Mouse (Mus musculus) liver, postnatal 0 days (tissue): ENCODE results near the gene Cth. TPM values are rescaled to one million over a fixed set of nuclear protein-coding genes. Genes with fewer than 3 reads are reported as not detected.

Experiments
- ATAC-seq: fragments of 200-750 bp; cut with Nextera tagmentation; 2 replicates; pipeline ENCODE4 v1.8.0; 2017; ENCODE audit warnings: mild to moderate bottlenecking, moderate library complexity
- DNase-seq: peaks from one replicate; pipeline ENCODE4 v3.0.0-alpha.2; 2016
- H3K27ac ChIP-seq: fragments of 300-500 bp; sonication (generic); 2 replicates; pipeline ENCODE4 v1.5.1; 2014; ENCODE audit warnings: antibody characterized with exemption, moderate library complexity, mild to moderate bottlenecking, low read depth
- H3K27me3 ChIP-seq: fragments of 300-500 bp; sonication (generic); 2 replicates; pipeline ENCODE4 v1.6.1; 2014; ENCODE audit warnings: low read length, control low read depth, mixed read lengths; ENCODE audit not compliant: insufficient read depth
- H3K36me3 ChIP-seq: fragments of 300-500 bp; sonication (generic); replicated peaks from 2 replicates; pipeline ENCODE4 v1.6.1; 2014; ENCODE audit warnings: mild to moderate bottlenecking, control low read depth, low read length, moderate library complexity, mixed read lengths; ENCODE audit not compliant: insufficient read depth
- H3K4me1 ChIP-seq: fragments of 300-500 bp; sonication (generic); 2 replicates; pipeline ENCODE4 v1.6.1; 2014; ENCODE audit warnings: antibody characterized with exemption, mild to moderate bottlenecking, control low read depth; ENCODE audit not compliant: insufficient read depth
- H3K4me2 ChIP-seq: fragments of 300-500 bp; sonication (generic); 2 replicates; pipeline ENCODE4 v1.6.1; 2014; ENCODE audit warnings: low read depth, mild to moderate bottlenecking, low read length, moderate library complexity, mixed read lengths
- H3K4me3 ChIP-seq: fragments of 300-500 bp; sonication (generic); 2 replicates; pipeline ENCODE4 v1.5.1; 2014; ENCODE audit warnings: low read depth, low read length
- H3K9ac ChIP-seq: fragments of 300-500 bp; sonication (generic); replicated peaks from 2 replicates; pipeline ENCODE4 v1.6.1; 2014; ENCODE audit warnings: mild to moderate bottlenecking, moderate library complexity
- H3K9me3 ChIP-seq: fragments of 300-500 bp; sonication (generic); 2 replicates; pipeline ENCODE4 v1.6.1; 2016; ENCODE audit warnings: mild to moderate bottlenecking, control low read depth, low read length, mixed read lengths
- CTCF ChIP-seq: sonication (generic); IDR thresholded peaks from 2 replicates; pipeline ENCODE4 v1.5.1; 2016; ENCODE audit warnings: antibody characterized with exemption, low read depth
- EP300 ChIP-seq: IDR thresholded peaks from 2 replicates; pipeline ENCODE4 v1.6.1; 2016; ENCODE audit warnings: antibody characterized with exemption, low read depth, mild to moderate bottlenecking
- WGBS: fragments of 180-500 bp; shearing (Covaris S2); extraction: QIAGEN DNeasy Blood & Tissue Kit; methylation state at CpG from one replicate; pipeline ENCODE4 v1.1.7; 2014; ENCODE audit not compliant: insufficient replicate concordance; 5-methylcytosine and 5-hydroxymethylcytosine counted together
- polyA plus RNA-seq: library from polyadenylated mRNA; unstranded; fragments of >200 nt; fragmentation: Nextera tagmentation; extraction: Ambion mirVana; gene quantifications from 2 replicates; pipeline ENCODE4 v1.2.1, GENCODE M21; 2015

Cth gene
- polyA plus RNA-seq, 1 experiment from 2014 or later, result 190 TPM

DNA sequence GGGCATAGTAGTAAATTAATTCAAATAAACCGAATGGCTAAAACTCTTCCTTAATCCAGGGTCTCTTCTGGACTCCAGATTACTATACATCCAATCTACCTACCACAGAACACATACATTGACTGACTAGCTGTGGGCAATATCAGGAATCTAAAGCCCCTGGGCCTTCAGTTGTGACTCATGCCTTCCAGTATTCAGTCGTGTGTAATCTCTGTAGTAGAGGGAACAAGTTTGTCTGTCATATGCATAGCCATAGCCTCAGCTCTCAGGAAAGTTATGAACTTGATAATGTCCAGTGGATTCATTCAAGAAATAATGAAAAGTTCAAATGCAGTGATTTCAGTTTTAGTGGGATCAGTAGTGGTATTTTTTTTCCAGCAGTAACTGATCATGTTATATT is 59.0 kb downstream of the Cth start:
- no peak overlapping the region for H3K27ac ChIP-seq
- H3K9ac ChIP-seq, result no peak overlapping the region
- TF ChIP-seq CTCF, result no peak
- no peak for TF ChIP-seq EP300
- H3K36me3 ChIP-seq, result no peaks in the 10 kb centered on the region
- H3K27me3 ChIP-seq, result no peaks in the 10 kb centered on the region
- ATAC-seq, result no peak
- no peaks in the 10 kb centered on the region for H3K9me3 ChIP-seq
- no peaks in the 10 kb centered on the region for H3K4me1 ChIP-seq
- WGBS, result 67% methylated on average over 2 of the region's 2 CpGs
- no peak overlapping the region for H3K4me2 ChIP-seq
- no peak overlapping the region for H3K4me3 ChIP-seq
- no peak for DNase-seq

DNA sequence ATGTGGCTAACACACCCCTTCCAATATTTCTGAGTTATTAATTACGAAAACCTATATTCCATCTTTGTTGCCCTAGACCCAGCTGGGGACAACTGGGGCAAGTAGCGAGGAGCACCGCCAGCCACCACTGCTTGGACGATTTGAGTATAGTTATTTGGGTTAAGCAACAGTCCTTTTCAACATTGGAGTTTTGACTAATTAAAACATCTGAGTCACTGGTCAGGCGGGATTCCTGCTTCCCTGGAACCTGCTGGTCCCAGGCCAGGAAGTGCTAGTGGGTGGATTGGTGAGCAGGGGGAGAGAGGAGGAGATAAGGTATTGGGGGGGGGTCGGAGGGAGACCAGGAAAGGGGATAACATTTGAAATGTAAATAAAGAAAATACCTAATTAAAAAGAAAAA is 59.4 kb downstream of the Cth start:
- DNase-seq (no peak), ATAC-seq (no peak)
- H3K4me1 ChIP-seq, result no peaks in the 10 kb centered on the region
- TF ChIP-seq EP300, result no peak
- TF ChIP-seq CTCF, result no peak
- no peak overlapping the region for H3K27ac ChIP-seq
- H3K36me3 ChIP-seq, result no peaks in the 10 kb centered on the region
- H3K9me3 ChIP-seq, result no peaks in the 10 kb centered on the region
- H3K27me3 ChIP-seq, result no peaks in the 10 kb centered on the region
- H3K4me3 ChIP-seq, result no peak overlapping the region
- H3K4me2 ChIP-seq, result no peak overlapping the region
- WGBS, result 70% methylated on average over 6 of the region's 6 CpGs
- no peak overlapping the region for H3K9ac ChIP-seq

DNA sequence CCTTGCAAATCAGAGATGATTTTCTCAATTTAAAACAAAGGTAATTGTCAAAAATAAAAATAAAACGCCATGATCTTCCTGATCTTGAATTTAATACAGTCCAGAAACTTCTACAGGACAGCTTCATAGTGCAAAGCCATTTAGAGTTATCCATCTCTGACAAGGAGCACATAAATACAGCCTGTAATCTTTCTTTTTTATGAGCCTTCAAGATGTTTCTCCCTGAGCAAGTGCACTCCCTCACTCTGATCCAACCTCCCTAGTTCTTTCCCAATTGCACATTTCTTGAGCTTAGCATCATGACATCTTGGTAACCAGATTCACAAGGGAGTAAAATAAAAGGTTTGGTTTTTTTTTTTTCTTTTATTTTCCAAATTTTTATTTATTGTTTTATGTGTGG is 72.1 kb downstream of the Cth start:
- 44% methylated on average over 1 of the region's 1 CpGs for WGBS
- Histone ChIP-seq H3K4me1 (no peaks in the 10 kb centered on the region), H3K27me3 (no peaks in the 10 kb centered on the region), H3K9ac (no peak overlapping the region), H3K4me3 (no peak overlapping the region), H3K27ac (no peak overlapping the region), H3K36me3 (no peaks in the 10 kb centered on the region), H3K9me3 (no peaks in the 10 kb centered on the region), H3K4me2 (no peak overlapping the region)
- ATAC-seq (no peak), DNase-seq (no peak)
- no peak for TF ChIP-seq CTCF
- no peak for TF ChIP-seq EP300

DNA sequence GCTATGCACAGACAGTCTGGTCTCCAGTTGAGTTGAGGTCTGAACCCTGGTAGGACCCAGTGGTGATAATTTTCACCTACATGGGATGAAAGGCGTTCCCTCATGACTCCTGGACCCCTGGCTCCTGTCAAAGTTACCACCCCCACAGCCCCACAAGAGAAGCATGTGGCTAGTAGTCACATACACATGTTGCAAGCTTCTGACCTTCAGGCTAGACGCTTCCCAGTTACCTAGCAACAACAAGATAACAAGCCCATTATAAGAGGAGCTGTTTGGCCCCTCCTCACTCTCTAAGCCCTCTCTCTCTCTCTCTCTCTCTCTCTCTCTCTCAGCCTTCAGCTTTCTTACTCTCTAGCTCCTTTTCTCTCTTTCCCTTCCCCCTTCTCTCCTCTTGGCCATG is 76.4 kb downstream of the Cth start:
- H3K27ac ChIP-seq, result no peak overlapping the region
- WGBS, result 49% methylated on average over 2 of the region's 2 CpGs
- no peaks in the 10 kb centered on the region for H3K27me3 ChIP-seq
- no peaks in the 10 kb centered on the region for H3K9me3 ChIP-seq
- DNase-seq, result no peak
- no peak overlapping the region for H3K4me3 ChIP-seq
- ATAC-seq, result no peak
- H3K4me2 ChIP-seq, result no peak overlapping the region
- no peaks in the 10 kb centered on the region for H3K4me1 ChIP-seq
- H3K9ac ChIP-seq, result no peak overlapping the region
- no peaks in the 10 kb centered on the region for H3K36me3 ChIP-seq
- TF ChIP-seq CTCF (no peak), EP300 (no peak)

DNA sequence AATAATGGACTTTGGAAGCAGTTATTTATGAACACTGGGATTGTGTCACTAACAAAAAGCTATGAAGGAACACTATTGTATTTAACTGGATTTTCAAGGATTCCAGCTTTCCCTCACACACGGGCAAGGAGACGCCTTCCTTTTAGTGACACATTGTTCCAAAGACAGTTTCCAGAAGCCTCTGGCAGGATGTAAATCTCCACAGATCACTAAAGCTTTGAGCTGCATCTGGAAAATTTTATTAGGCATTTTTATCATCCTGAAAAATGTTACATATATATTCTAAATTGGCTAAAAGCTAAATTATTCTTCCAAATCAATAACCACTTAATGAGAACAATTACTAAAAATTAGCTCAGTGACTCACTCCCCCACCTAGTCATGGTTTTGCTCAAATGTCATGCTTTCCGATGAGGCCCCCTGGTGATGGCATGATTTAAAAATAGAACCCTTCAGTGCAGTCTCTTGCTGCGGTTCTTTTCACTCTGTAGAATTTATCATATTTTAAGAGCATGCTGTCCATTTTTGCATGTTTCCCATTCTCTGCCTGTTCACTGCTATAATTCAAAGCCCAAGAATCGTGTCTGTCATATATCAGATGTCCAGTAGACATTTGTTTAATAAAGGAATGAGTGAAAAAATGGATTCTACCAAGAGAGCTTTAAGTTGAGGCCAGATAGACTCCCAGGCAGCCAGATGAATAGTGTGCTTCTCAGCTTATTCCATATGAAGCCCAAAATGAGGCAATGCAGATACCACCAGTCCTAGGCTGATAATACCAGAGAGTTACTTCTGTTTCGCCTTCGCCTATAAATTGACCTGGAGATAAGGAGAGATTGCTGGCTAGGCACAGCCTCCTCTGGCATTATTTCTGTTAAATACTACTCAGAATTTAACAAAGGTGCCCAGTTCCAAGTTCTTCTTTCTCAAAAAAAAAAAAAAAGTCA is 77.3 kb downstream of the Cth start:
- no peak for DNase-seq
- no peaks in the 10 kb centered on the region for H3K4me1 ChIP-seq
- no peaks in the 10 kb centered on the region for H3K36me3 ChIP-seq
- WGBS, result 61% methylated on average over 7 of the region's 7 CpGs
- no peak for TF ChIP-seq EP300
- no peak for TF ChIP-seq CTCF
- no peak for ATAC-seq
- no peak overlapping the region for H3K4me2 ChIP-seq
- H3K27me3 ChIP-seq, result no peaks in the 10 kb centered on the region
- no peak overlapping the region for H3K9ac ChIP-seq
- H3K4me3 ChIP-seq, result no peak overlapping the region
- H3K27ac ChIP-seq, result no peak overlapping the region
- H3K9me3 ChIP-seq, result no peaks in the 10 kb centered on the region

Other genes starting within 250 kb of the Cth start
- gene Ankrd13c, start 22.2 kb upstream of the Cth start, polyA plus RNA-seq, result 6.8 and 6.9 TPM in 2 replicates
- 81.5 and 95.0 TPM in 2 replicates for gene Srsf11, start 111.6 kb upstream of the Cth start, polyA plus RNA-seq
- gene Lrrc40, start 111.6 kb upstream of the Cth start, polyA plus RNA-seq, result 15.4 and 16.5 TPM in 2 replicates